Mouse (Mus musculus): Measurements from ENCODE around the gene Rgl3. TPM values are rescaled to one million over a fixed set of nuclear protein-coding genes. Genes with fewer than 3 reads are reported as not detected.

The Rgl3 gene
- total RNA-seq, 2 experiments from 2014 or later, result not detected

DNA sequence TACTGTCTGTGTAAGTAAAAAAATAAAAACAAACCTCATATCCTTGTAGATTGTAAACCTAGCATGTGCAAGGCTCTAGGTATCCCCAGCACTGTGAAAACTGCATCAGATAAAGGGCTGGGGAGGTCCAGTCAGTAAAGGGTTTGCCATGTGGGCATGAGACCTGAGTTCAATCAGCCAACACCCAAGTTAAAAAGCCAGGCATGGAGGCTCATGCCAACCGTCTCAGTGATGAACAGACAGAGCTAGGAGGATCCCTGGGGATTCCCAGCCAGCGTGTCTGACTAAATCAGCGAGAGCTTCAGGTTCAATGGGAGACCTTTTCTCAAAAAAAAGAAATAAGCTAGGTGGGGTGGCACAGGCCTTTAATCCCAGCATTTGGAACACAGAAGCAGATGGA, 64.2 kb downstream of the Rgl3 start:
- ATAC-seq (ENCODE audit: poor library complexity, severe bottlenecking), result no peak

GRCm38 (mm10) chr9:21924099-21924493, 65.2 kb downstream of the Rgl3 start:
- peak; percentile 78 for ATAC-seq (ENCODE audit: poor library complexity, severe bottlenecking)

DNA sequence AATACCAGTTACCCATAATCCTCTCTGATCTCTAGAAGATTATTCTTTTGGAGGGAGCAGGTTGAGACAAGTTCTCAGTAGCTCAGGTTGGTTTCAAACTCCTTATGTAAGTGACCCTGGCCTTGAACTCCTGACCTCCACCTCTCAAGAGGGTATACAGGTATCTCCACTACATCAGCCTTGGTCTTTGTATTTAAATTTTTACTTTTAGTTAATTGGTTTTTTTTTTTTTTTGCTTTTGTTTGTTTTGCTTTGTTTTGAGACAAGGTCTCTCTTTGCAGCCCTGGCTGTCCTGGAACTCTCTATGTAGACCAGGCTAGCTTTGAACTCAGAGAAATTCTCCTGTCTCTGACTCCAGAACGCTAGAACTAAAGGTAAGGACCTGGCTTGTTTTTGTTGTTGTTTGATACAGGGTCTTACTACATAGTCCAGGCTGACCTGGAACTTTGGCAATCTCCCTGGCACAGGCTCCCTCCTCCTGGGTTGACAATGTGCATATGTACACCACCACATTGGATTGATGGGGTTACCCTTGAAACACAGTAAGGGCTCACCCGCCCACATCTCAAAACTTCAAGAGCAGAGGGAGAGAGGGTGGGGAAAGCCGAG, 65.7 kb downstream of the Rgl3 start:
- ATAC-seq (ENCODE audit: poor library complexity, severe bottlenecking), result no peak

DNA sequence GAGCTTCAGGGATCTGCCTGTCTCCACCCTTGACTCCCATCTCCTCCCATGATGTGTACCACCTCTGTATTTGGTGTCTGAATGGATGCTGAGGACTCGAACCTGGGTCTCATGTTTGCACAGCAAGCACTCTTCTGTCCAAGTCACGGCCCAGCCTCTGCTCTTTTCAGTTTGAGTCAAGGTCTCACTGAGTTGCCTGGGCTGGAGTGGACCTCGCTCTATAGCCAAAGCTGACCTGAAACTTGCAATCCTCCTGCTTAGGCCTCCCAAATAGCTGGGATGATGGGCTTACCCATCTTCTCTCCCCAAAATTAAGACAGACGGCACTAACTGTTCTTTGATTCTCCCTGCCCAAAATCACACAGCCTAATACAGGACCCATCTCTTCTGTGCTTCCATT, 66.2 kb downstream of the Rgl3 start:
- no peak for ATAC-seq (ENCODE audit: poor library complexity, severe bottlenecking)

Other genes starting within 250 kb of the Rgl3 start
- gene Spc24, start 229.1 kb downstream of the Rgl3 start, total RNA-seq (2015), result 49.8 and 57.8 TPM in 2 replicates
- 127 and 156 TPM in 2 replicates for gene Spc24, start 229.1 kb downstream of the Rgl3 start, total RNA-seq (2017)
- 0.73 and 1.2 TPM in 2 replicates for gene Kank2, start 190.7 kb downstream of the Rgl3 start, total RNA-seq (2015)
- 0.49 and 1.1 TPM in 2 replicates for gene Kank2, start 190.7 kb downstream of the Rgl3 start, total RNA-seq (2017)
- gene Angptl8, start 153.9 kb downstream of the Rgl3 start, total RNA-seq (2015), result 1.6 and 2.0 TPM in 2 replicates
- 3.3 TPM in 1 of 2 replicates, not detected in the other for gene Angptl8, start 153.9 kb downstream of the Rgl3 start, total RNA-seq (2017)
- 2.3 and 2.6 TPM in 2 replicates for gene Dock6, start 136.8 kb downstream of the Rgl3 start, total RNA-seq (2015)
- gene Dock6, start 136.8 kb downstream of the Rgl3 start, total RNA-seq (2017), result 1.3 and 1.5 TPM in 2 replicates
- gene Rab3d, start 71.3 kb downstream of the Rgl3 start, total RNA-seq (2015), result 36.7 and 44.4 TPM in 2 replicates
- 66.4 and 92.7 TPM in 2 replicates for gene Rab3d, start 71.3 kb downstream of the Rgl3 start, total RNA-seq (2017)
- 0.22 and 1.0 TPM in 2 replicates for gene Ccdc159, start 62.0 kb downstream of the Rgl3 start, total RNA-seq (2015)
- 0.53 TPM in 1 of 2 replicates, not detected in the other for gene Ccdc159, start 62.0 kb downstream of the Rgl3 start, total RNA-seq (2017)
- 40.9 and 48.2 TPM in 2 replicates for gene Tmem205, start 61.9 kb downstream of the Rgl3 start, total RNA-seq (2015)
- 8.0 and 14.1 TPM in 2 replicates for gene Tmem205, start 61.9 kb downstream of the Rgl3 start, total RNA-seq (2017)
- 0.57 and 0.96 TPM in 2 replicates for gene Plppr2, start 52.4 kb downstream of the Rgl3 start, total RNA-seq (2015)
- 0.65 TPM in 1 of 2 replicates, not detected in the other for gene Plppr2, start 52.4 kb downstream of the Rgl3 start, total RNA-seq (2017)
- 3.7 and 4.3 TPM in 2 replicates for gene Swsap1, start 33.7 kb downstream of the Rgl3 start, total RNA-seq (2015)
- 6.5 and 6.6 TPM in 2 replicates for gene Swsap1, start 33.7 kb downstream of the Rgl3 start, total RNA-seq (2017)
- gene Epor, start 25.9 kb downstream of the Rgl3 start, total RNA-seq (2015), result 0.45 and 0.84 TPM in 2 replicates
- 0.28 and 1.2 TPM in 2 replicates for gene Epor, start 25.9 kb downstream of the Rgl3 start, total RNA-seq (2017)
- not detected in 2 replicates for gene Ccdc151, start 13.2 kb upstream of the Rgl3 start, total RNA-seq (2015)
- gene Ccdc151, start 13.2 kb upstream of the Rgl3 start, total RNA-seq (2017), result not detected in 2 replicates
- 25.4 and 28.8 TPM in 2 replicates for gene Prkcsh, start 13.4 kb upstream of the Rgl3 start, total RNA-seq (2015)
- 70.7 and 76.5 TPM in 2 replicates for gene Prkcsh, start 13.4 kb upstream of the Rgl3 start, total RNA-seq (2017)
- gene Elavl3, start 62.6 kb upstream of the Rgl3 start, total RNA-seq (2015), result not detected in 2 replicates
- gene Elavl3, start 62.6 kb upstream of the Rgl3 start, total RNA-seq (2017), result not detected in 2 replicates
- not detected in 2 replicates for gene Gm49318, start 81.8 kb upstream of the Rgl3 start, total RNA-seq (2015)
- not detected in 2 replicates for gene Gm49318, start 81.8 kb upstream of the Rgl3 start, total RNA-seq (2017)
- gene Zfp653, start 81.9 kb upstream of the Rgl3 start, total RNA-seq (2015), result 4.4 and 6.1 TPM in 2 replicates
- 6.2 and 8.6 TPM in 2 replicates for gene Zfp653, start 81.9 kb upstream of the Rgl3 start, total RNA-seq (2017)
- gene Ecsit, start 96.0 kb upstream of the Rgl3 start, total RNA-seq (2015), result 3.9 and 5.0 TPM in 2 replicates
- gene Ecsit, start 96.0 kb upstream of the Rgl3 start, total RNA-seq (2017), result 10.8 and 11.1 TPM in 2 replicates
- not detected in 2 replicates for gene Cnn1, start 109.8 kb upstream of the Rgl3 start, total RNA-seq (2015)
- gene Cnn1, start 109.8 kb upstream of the Rgl3 start, total RNA-seq (2017), result not detected in 2 replicates
- gene Elof1, start 127.7 kb upstream of the Rgl3 start, total RNA-seq (2015), result 85.2 and 95.7 TPM in 2 replicates
- 29.7 and 42.0 TPM in 2 replicates for gene Elof1, start 127.7 kb upstream of the Rgl3 start, total RNA-seq (2017)
- gene Acp5, start 146.3 kb upstream of the Rgl3 start, total RNA-seq (2015), result 5.5 and 10.9 TPM in 2 replicates
- 4.4 and 6.6 TPM in 2 replicates for gene Acp5, start 146.3 kb upstream of the Rgl3 start, total RNA-seq (2017)
- gene Pigyl, start 167.4 kb upstream of the Rgl3 start, total RNA-seq (2015), result 19.7 and 22.1 TPM in 2 replicates
- 22.8 and 24.8 TPM in 2 replicates for gene Pigyl, start 167.4 kb upstream of the Rgl3 start, total RNA-seq (2017)
- not detected in 2 replicates for gene Zfp872, start 198.6 kb upstream of the Rgl3 start, total RNA-seq (2015)
- not detected in 2 replicates for gene Zfp872, start 198.6 kb upstream of the Rgl3 start, total RNA-seq (2017)
- 39.2 and 40.2 TPM in 2 replicates for gene Zfp809, start 236.3 kb upstream of the Rgl3 start, total RNA-seq (2015)
- gene Zfp809, start 236.3 kb upstream of the Rgl3 start, total RNA-seq (2017), result 33.4 and 34.6 TPM in 2 replicates